Mouse (Mus musculus) hindbrain, embryonic 11.5 days (tissue): ENCODE data around the gene Rnf114. TPM values are rescaled to one million over a fixed set of nuclear protein-coding genes. Genes with fewer than 3 reads are reported as not detected.

Experiments used
- ATAC-seq: fragments of 200-750 bp; cut with Nextera tagmentation; 2 replicates; pipeline ENCODE4 v1.8.0; 2017; ENCODE audit warnings: mild to moderate bottlenecking, moderate TSS enrichment, moderate library complexity; ENCODE audit not compliant: low FRiP score
- DNase-seq: peaks from one replicate; pipeline ENCODE4 v3.0.0-alpha.2; 2015; ENCODE audit warnings: low spot score
- H3K27ac ChIP-seq: fragments of 300-500 bp; sonication (generic); 2 replicates; pipeline ENCODE4 v1.5.1; 2014; ENCODE audit warnings: mild to moderate bottlenecking, low read depth, low read length
- H3K27me3 ChIP-seq: fragments of 300-500 bp; sonication (generic); 2 replicates; pipeline ENCODE4 v1.6.1; 2014; ENCODE audit warnings: mild to moderate bottlenecking, low read length, moderate library complexity, mixed read lengths; ENCODE audit not compliant: control insufficient read depth, insufficient read depth
- H3K36me3 ChIP-seq: fragments of 300-500 bp; sonication (generic); 2 replicates; pipeline ENCODE4 v1.6.1; 2014; ENCODE audit warnings: mild to moderate bottlenecking, low read length, moderate library complexity, mixed read lengths; ENCODE audit not compliant: control insufficient read depth, insufficient read depth
- H3K4me1 ChIP-seq: fragments of 300-500 bp; sonication (generic); replicated peaks from 2 replicates; pipeline ENCODE4 v1.6.1; 2014; ENCODE audit warnings: low read length, mixed read lengths; ENCODE audit not compliant: control insufficient read depth, insufficient read depth
- H3K4me2 ChIP-seq: fragments of 300-500 bp; sonication (generic); replicated peaks from 2 replicates; pipeline ENCODE4 v1.6.1; 2014; ENCODE audit warnings: mild to moderate bottlenecking, low read depth, low read length
- H3K4me3 ChIP-seq: fragments of 300-500 bp; sonication (generic); 2 replicates; pipeline ENCODE4 v1.5.1; 2014; ENCODE audit warnings: low read depth, low read length
- H3K9ac ChIP-seq: fragments of 300-500 bp; sonication (generic); 2 replicates; pipeline ENCODE4 v1.6.1; 2014; ENCODE audit warnings: low read depth, low read length
- H3K9me3 ChIP-seq: fragments of 300-500 bp; sonication (generic); 2 replicates; pipeline ENCODE4 v1.6.1; 2016; ENCODE audit warnings: low read length; ENCODE audit not compliant: control insufficient read depth
- WGBS: fragments of 180-500 bp; shearing (Covaris S2); extraction: QIAGEN DNeasy Blood & Tissue Kit; methylation state at CpG from one replicate; pipeline ENCODE4 v1.1.7; 2014; 5-methylcytosine and 5-hydroxymethylcytosine counted together
- polyA plus RNA-seq: library from polyadenylated mRNA; unstranded; fragments of >200 nt; fragmentation: Nextera tagmentation; extraction: Ambion mirVana; gene quantifications from 2 replicates; pipeline ENCODE4 v1.2.1, GENCODE M21; 2014

Rnf114 gene
- polyA plus RNA-seq, 1 experiment from 2014 or later, result 120 TPM

GRCm38 (mm10) chr2:167538671-167539306, 46.3 kb downstream of the Rnf114 start:
- Histone ChIP-seq H3K27ac (no peak overlapping the region; the same call in 1 of the 2 replicates), H3K9me3 (no peaks in the 10 kb centered on the region), H3K4me2 (peak overlapping the region; percentile 72), H3K36me3 (no peaks in the 10 kb centered on the region), H3K4me1 (peaks cover 19% of the 10 kb centered on the region), H3K4me3 (peak overlapping the region; percentile 43), H3K27me3 (peaks cover 42% of the 10 kb centered on the region), H3K9ac (peak overlapping the region; percentile 40; the same call in 1 of the 2 replicates)
- ATAC-seq (no peak), DNase-seq (no peak)
- 22% methylated on average over 30 of the region's 34 CpGs for WGBS

GRCm38 (mm10) chr2:167539536-167540476, 47.4 kb downstream of the Rnf114 start:
- Histone ChIP-seq H3K27ac (no peak overlapping the region), H3K4me3 (peak overlapping the region; percentile 43), H3K9ac (0 out of 2 replicates have a peak overlapping the region, but pooled peaks have one; percentile 19), H3K36me3 (no peaks in the 10 kb centered on the region), H3K4me2 (peak overlapping the region; percentile 72), H3K27me3 (peaks cover 42% of the 10 kb centered on the region), H3K9me3 (no peaks in the 10 kb centered on the region), H3K4me1 (peaks cover 22% of the 10 kb centered on the region)
- ATAC-seq (peak; percentile 12; the same call in 1 of the 2 replicates), DNase-seq (no peak)
- WGBS, result 14% methylated on average over 14 of the region's 14 CpGs

- peak overlapping the region; percentile 22 for H3K4me2 ChIP-seq
- peak overlapping the region; percentile 43 for H3K4me3 ChIP-seq
- peaks cover 22% of the 10 kb centered on the region for H3K4me1 ChIP-seq
- DNase-seq (no peak), ATAC-seq (0 out of 2 replicates have a peak, but pooled peaks have one; percentile 1)
- 5% methylated on average over 12 of the region's 12 CpGs for WGBS
- H3K27me3 ChIP-seq, result peaks cover 41% of the 10 kb centered on the region
- peak overlapping the region; percentile 36; the same call in 1 of the 2 replicates for H3K27ac ChIP-seq
- H3K36me3 ChIP-seq, result no peaks in the 10 kb centered on the region
- H3K9ac ChIP-seq, result no peak overlapping the region
- H3K9me3 ChIP-seq, result no peaks in the 10 kb centered on the region
These were observed 48.1 kb downstream of the Rnf114 start for GRCm38 (mm10) chr2:167540477-167541110.

GRCm38 (mm10) chr2:167541324-167541723, 48.9 kb downstream of the Rnf114 start:
- Histone ChIP-seq H3K27me3 (peaks cover 37% of the 10 kb centered on the region), H3K27ac (no peak overlapping the region), H3K4me1 (peaks cover 22% of the 10 kb centered on the region), H3K4me2 (peak overlapping the region; percentile 22; the same call in 1 of the 2 replicates), H3K4me3 (peak overlapping the region; percentile 43; the same call in 1 of the 2 replicates), H3K36me3 (no peaks in the 10 kb centered on the region), H3K9ac (no peak overlapping the region), H3K9me3 (no peaks in the 10 kb centered on the region)
- ATAC-seq (no peak), DNase-seq (no peak)
- WGBS, result 16% methylated on average over 6 of the region's 6 CpGs

GRCm38 (mm10) chr2:167541761-167542160, 49.3 kb downstream of the Rnf114 start:
- H3K9ac ChIP-seq, result no peak overlapping the region
- no peak for ATAC-seq
- H3K4me1 ChIP-seq, result peaks cover 22% of the 10 kb centered on the region
- peaks cover 33% of the 10 kb centered on the region for H3K27me3 ChIP-seq
- H3K36me3 ChIP-seq, result no peaks in the 10 kb centered on the region
- H3K4me3 ChIP-seq, result no peak overlapping the region
- H3K4me2 ChIP-seq, result peak overlapping the region; percentile 22; the same call in 1 of the 2 replicates
- no peak for DNase-seq
- no peaks in the 10 kb centered on the region for H3K9me3 ChIP-seq
- 0 out of 2 replicates have a peak overlapping the region, but pooled peaks have one; percentile 11 for H3K27ac ChIP-seq
- WGBS, result 71% methylated on average over 12 of the region's 12 CpGs

- WGBS, result 69% methylated on average over 4 of the region's 4 CpGs
- Histone ChIP-seq H3K4me3 (no peak overlapping the region), H3K27ac (no peak overlapping the region), H3K27me3 (peaks cover 27% of the 10 kb centered on the region), H3K9ac (no peak overlapping the region), H3K36me3 (no peaks in the 10 kb centered on the region), H3K9me3 (no peaks in the 10 kb centered on the region), H3K4me2 (no peak overlapping the region), H3K4me1 (peaks cover 20% of the 10 kb centered on the region)
- DNase-seq (no peak), ATAC-seq (no peak)
These were observed 49.9 kb downstream of the Rnf114 start for GRCm38 (mm10) chr2:167542361-167542760.

GRCm38 (mm10) chr2:167543121-167544003, 50.9 kb downstream of the Rnf114 start:
- no peak overlapping the region for H3K4me3 ChIP-seq
- no peak overlapping the region for H3K4me2 ChIP-seq
- DNase-seq (no peak), ATAC-seq (no peak)
- H3K9ac ChIP-seq, result no peak overlapping the region; the same call in 1 of the 2 replicates
- H3K9me3 ChIP-seq, result no peaks in the 10 kb centered on the region
- peaks cover 21% of the 10 kb centered on the region for H3K27me3 ChIP-seq
- no peaks in the 10 kb centered on the region for H3K36me3 ChIP-seq
- peaks cover 15% of the 10 kb centered on the region for H3K4me1 ChIP-seq
- WGBS, result 28% methylated on average over 16 of the region's 16 CpGs
- H3K27ac ChIP-seq, result peak overlapping the region; percentile 75
